Mouse (Mus musculus) adrenal gland, postnatal 4 days (tissue): ENCODE results near the gene Sox13. TPM values are rescaled to one million over a fixed set of nuclear protein-coding genes. Genes with fewer than 3 reads are reported as not detected.
"Not testable (repeated sequence)": the region's sequence is repeated elsewhere in the genome, so short reads cannot be mapped to it uniquely, and the experiment has no call there.

Source experiments
- DNase-seq, 2 experiments: peaks; one replicate each; pipeline ENCODE4 v3.0.0; 2021 to 2022; ENCODE audit warnings: low spot score in 2 of 2, mixed read lengths in 2 of 2
- total RNA-seq, 2 experiments: library from RNA; stranded (reverse); gene quantifications; 2 replicates each; pipeline ENCODE4 v1.2.3; 2021

The Sox13 gene
- total RNA-seq, 2 experiments from 2014 or later, result 26.0 to 35.2 TPM

GRCm38 (mm10) chr1:133340403-133340802 is 83.8 kb downstream of the Sox13 start:
- not testable (repeated sequence) for DNase-seq

- DNase-seq, result no peak
Measured at GRCm38 (mm10) chr1:133333937-133334336, 90.2 kb downstream of the Sox13 start.

GRCm38 (mm10) chr1:133332656-133333430 is 91.3 kb downstream of the Sox13 start:
- no peak for DNase-seq

Other genes with a start within 250 kb of the Sox13 start
- 1 to 10 TPM in 1 of 2 experiments, under 1 TPM in 1; 0.76 to 2.0 TPM for gene Golt1a, start 114.6 kb downstream of the Sox13 start, total RNA-seq
- not detected for gene Kiss1, start 102.5 kb downstream of the Sox13 start, total RNA-seq
- gene Ren1, start 73.9 kb downstream of the Sox13 start, total RNA-seq, result 10 to 100 TPM in 1 of 2 experiments, 1 to 10 TPM in 1; 2.0 to 17.3 TPM
- gene Etnk2, start 60.8 kb downstream of the Sox13 start, total RNA-seq, result 10 to 100 TPM in 1 of 2 experiments, 1 to 10 TPM in 1; 8.1 to 12.1 TPM
- gene Snrpe, start 185.9 kb upstream of the Sox13 start, total RNA-seq, result 100 to 1,000 TPM; 183 to 190 TPM
- gene Zbed6, start 236.5 kb upstream of the Sox13 start, total RNA-seq, result 10 to 100 TPM; 16.3 to 20.2 TPM
- 10 to 100 TPM; 44.5 to 45.3 TPM for gene Gm38394, start 236.9 kb upstream of the Sox13 start, total RNA-seq